Mouse (Mus musculus): Measurements from ENCODE around the gene Gtpbp8. TPM values are rescaled to one million over a fixed set of nuclear protein-coding genes. Genes with fewer than 3 reads are reported as not detected.
A peak's percentile ranks its signal among the peaks of the same experiment; 100 is the strongest.

Gtpbp8 gene
- polyA plus RNA-seq, 1 experiment, result 10.0 TPM

DNA sequence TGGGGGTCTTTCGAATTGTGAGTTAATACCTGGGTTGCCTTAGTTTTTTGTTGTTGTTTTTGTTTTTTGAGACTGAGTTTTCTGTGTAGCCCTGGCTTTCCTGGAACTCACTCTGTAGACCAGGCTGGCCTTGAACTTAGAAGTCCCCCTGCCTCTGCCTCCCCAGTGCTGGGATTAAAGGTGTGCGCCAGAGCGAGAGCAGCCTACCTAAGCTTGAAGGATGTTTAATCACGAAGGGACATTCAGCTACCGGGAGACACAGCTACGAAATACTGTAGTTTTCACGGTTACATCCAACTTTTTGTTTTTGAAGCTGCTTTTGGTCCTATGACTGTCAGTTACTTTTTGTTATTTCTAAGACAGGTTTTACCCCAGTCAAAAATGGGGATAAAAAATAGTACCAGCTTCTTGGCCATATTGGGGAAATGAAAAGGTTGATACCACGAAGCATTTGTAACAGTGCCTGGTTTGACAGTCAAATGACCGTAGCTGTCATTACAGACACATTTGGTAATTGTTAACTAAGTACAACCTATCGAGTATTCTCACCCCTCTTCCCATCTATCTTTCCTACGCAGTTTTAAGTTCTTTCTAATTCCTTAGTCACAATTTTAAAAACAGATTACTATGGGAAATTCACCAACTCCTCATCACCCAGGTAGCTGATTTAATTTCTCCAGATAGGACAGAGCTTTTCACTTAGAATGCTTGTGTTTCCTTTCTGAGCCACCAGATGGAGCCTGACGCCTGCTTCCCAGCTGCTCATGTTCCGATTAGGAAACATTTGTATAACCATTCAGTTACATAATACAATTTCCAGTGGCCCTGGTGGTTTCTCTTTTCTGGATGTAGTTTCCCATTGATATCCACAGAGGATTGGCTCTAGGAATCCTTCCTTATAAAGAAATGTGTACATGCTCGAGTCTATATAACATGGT, 20.6 kb downstream of the Gtpbp8 start:
- DNase-seq (ENCODE audit: low spot score), result no peak

DNA sequence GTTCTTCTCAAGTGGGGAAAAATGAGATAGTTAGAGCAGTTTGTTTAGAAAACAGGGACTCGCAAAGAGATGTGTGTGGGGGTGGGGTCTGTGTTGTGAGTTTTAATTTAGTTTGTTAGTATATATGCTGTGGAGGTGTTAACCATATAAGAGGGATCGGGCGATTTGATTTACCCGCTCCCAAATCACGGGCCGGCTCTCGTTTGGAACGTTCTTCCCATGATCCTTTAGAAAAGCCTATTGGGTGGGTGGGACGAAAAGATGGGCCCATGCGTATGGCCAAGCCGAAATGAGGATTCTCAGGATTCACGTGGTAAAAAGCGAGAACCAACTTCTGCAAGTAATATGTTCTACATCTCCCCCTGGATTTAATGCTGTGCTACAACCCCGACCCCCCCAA, 21.3 kb downstream of the Gtpbp8 start:
- no peak for DNase-seq (ENCODE audit: low spot score)

DNA sequence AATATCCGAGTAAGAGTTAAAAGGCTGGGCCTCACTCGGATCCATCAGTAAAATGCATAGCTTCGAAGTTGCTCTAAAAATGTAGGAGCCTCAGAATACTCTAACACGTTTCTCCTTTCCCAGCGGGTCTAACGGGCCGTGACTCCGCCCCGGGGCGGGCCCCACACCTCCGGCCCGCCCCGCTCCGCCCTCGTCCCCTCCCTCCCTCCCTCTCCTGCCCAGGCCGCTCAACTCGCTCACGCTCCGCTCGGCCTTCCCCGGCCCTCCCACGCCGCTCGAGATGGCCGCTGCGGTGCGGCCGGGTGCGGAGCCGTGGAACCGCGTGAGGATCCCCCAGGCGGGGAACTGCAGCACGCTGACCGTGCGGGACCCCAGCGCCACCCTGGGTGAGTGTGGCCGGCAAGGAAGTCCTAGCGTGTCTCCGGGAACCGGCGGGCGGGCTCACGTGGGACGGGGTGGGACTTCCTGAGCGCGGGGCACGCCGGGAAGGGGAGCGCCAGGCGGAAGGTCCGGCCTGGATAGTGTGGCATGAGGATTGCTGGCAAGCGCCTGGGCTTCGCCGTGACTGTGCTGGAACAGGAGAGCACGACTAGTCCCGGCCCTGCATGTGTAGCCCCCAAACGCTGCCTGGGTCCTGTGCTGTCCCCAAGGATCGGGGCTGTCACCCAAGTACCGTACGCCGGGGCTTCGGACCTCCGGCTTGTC, 21.9 kb downstream of the Gtpbp8 start, which contains the start of gene Nepro:
Gene Nepro (plus strand): TSS at position 219 of the 705 bp plus-strand sequence.
- DNase-seq (ENCODE audit: low spot score), result peak; percentile 99

DNA sequence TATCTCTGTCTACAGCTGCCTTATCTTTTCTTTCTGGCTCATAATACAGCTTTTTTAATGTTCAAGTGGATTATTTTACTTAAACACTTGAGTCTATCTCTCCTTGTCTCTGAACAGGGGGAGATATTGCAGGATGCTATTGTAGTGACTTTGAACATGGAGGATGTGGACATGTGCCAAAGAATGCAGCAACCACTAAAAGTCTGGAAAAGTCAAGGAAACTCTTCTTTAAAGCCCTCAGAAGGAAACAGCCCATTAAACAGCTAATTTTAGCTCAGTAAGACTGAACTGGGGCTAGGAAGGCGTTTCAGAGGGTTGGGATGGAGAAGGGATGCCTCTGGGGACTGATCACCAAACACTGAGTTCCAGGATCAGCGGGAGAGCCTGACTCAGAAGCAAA, 23.5 kb downstream of the Gtpbp8 start:
- DNase-seq (ENCODE audit: low spot score), result no peak

DNA sequence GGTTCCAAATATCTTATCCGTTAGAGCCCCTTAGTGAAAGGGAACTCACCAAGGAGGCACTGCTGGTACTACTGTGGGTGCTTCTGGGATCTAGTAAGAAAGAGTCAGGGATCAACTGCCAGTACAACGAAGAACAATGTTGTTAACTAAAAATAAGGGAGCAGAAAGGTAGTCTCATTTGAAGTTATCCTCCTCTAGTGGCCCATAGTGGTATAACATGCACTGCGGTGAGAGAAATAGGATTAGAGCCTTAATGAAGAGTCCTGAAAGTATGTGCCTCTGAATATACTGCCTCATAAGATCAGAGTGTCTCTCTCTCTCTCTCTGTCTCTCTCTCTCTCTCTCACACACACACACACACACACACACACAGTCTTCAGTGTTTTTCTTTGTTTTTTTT, 25.6 kb downstream of the Gtpbp8 start:
- no peak for DNase-seq (ENCODE audit: low spot score)

DNA sequence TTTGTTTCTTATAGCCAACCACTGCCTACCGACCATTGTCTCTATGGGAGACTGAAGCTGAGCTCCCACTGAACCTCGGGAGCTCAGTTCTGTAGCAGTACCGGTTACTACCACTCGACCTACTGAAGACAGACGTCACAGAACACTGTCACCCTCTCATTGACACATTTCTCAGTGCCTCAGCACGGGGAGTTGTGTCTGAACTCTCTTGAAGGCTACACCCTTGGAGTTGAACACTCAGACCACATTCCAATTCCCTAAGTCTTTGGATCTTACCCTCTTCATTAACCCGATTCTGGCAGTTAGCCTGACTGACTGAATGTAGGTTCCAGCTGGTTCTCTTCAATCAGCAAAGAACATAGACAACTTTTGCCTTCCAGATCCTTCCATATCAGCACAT, 26.8 kb downstream of the Gtpbp8 start:
- no peak for DNase-seq (ENCODE audit: low spot score)

DNA sequence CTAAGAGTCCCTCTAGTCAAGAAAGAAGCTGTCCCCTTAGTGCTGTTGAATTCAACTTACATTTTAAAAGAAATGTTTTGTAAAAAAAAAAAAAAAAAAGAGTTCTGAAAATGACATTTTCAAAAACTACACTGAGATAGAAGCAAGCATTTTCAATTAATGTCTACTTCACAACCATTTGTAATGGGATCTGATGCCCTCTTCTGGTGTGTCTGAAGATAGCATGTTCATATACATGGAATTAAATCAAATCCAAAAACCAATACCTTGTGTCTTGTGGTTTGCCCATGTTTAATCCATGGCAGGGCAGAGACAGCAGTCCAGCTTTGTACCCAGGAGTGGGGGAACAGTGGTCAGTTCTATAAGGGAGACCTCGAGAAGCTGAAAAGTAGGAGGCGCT, 28.3 kb downstream of the Gtpbp8 start:
- no peak for DNase-seq (ENCODE audit: low spot score)

DNA sequence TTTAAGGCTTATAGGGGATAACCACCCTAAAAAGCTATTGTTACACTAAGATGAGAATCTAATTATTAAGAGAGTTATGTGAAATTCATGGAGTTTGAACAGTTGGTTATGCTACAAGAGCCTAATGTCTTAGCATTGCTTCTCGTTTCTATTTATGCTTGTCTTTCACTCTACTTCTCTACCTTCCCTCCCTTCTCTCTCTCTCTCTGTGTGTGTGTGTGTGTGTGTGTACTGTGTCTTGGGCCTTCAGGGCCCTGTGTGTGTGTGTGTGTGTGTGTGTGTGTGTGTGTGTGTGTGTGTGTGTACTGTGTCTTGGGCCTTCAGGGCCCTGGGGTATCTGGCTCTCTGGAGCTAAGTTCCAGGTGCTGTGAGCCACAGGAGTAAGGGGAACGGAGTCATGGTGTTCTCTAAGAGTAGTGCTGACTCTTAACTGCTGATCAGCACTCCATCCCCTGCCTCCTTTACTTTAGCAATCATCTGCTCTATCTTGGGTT, 29.0 kb downstream of the Gtpbp8 start:
- DNase-seq (ENCODE audit: low spot score), result no peak

DNA sequence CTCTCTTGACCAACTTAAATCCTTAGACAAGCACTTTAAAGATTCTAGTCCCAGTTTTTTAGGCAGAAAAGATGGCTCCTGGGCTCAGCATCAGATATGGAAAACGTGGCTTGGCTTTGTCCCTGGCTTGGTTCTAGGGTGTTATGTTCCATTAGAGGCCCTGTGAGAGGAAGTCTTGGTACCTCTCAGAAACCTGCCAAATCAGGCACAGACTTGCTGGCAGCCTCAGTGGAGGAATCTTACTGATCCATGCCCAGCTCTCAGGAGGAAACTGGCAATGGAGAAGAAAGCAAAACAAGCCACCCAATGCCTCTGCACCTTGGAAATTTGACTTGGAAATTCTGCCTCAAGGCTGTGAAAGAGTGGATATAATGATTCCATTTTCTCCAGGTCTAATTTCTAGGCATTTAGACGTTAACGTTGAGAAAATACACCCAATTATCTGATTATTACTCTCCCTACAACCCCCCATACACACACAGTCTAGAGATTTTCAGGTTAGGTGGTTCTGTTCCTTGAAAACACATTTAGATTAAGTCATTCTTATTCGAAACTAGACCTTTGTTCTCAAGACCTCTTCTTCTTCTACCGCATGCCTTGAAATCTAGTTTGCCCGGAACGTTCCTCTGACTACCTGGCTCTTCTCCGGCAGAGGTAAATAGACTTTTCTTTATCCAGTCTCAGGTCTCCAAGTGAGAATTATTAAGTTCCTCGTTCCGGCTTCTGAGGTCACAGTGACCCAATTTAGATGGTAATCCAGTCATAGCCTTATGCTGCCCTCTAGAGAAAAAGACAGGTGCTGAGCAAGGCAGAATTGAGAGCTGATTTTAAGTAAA, 29.6 kb downstream of the Gtpbp8 start:
- no peak for DNase-seq (ENCODE audit: low spot score)

DNA sequence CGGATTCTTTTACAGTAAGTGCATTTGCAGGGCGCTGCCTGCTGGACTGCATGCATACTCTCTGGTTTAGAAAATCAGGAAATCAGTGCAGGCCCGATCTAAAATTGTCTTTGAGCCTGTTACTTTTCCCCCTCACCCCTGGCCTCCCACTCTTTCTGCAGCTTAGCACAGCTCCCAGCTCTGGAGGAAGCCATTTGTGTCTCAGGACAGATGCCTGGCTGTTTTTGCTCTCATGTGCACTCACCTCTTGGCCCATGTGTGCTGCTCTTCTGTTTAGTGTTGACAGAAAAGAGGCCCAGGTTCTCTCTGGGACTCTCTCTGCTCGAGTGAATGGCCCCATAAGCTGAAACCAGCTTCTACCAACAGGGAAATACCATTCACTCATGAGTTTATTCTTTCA, 42.7 kb downstream of the Gtpbp8 start:
- DNase-seq (ENCODE audit: low spot score), result no peak

DNA sequence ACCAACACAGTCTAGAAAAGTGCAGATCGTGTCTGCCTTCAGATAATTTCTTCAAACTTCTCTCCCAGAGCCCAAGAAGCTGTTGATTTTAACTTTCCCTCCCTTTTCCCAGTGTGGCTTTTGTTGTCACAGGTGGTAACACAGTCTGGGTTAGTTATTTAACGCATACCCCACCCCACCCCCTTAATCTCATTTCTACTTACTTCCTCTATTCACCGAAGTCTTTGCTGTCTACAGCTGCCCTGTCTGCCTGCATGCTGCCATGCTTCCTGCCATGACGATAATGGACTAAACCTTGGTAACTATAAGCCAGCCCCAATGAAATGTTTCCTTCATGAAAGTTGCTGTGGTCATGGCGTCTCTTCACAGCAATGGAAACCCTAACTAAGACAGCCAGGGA, 43.9 kb downstream of the Gtpbp8 start:
- DNase-seq (ENCODE audit: low spot score), result no peak

DNA sequence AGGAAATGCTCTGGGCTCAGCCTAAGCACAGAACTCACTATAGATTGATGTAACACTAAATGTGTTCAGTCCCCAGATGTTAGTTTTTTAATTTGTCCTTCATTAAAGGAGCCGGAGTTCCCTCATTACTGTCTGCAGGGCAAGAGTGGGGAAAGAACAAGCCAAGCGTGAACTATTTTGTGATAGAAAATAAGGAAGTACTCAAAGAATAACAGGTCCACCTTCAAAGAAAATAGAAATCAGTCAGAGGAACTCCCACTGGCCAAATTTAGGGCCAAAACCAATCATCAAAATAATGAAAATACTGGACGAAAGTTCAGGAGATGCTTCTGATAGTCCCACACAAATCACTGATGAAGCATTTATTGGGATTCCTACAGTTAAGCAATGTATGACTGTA, 45.0 kb downstream of the Gtpbp8 start:
- no peak for DNase-seq (ENCODE audit: low spot score)

DNA sequence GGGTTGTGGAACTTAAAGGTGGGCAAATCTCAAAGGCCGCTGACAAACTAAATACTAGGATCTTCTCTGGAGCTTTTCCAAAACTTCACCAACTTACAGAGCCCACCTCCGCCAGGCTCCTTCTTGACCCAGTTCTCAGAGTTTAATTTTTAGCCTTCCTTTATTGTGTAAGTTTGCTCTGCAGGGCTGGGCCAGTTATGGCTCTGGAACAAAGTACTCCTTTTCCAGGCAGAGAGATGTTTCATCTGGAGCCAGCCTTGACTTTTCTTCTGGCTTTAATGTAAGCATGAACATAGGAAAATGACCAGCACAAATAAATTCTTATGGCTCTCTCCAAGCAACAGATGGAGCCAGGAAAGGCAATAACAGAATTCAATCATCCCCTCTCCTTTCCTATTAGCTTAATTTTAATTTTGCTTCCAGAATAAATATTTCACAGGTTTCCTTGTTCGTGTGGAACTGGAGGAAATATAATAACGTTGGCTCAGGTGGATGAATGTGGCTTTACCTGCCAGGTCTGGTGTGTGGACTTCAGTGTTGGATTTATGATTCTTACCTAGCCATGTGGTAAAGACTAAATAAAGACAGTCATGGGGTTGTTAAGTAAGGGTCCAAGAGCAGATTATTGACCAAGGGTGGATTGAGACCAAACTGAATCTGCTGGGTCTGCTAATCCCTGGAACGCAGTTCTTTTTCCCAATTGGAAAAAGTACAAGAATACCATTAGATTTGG, 48.5 kb downstream of the Gtpbp8 start:
- no peak for DNase-seq (ENCODE audit: low spot score)

DNA sequence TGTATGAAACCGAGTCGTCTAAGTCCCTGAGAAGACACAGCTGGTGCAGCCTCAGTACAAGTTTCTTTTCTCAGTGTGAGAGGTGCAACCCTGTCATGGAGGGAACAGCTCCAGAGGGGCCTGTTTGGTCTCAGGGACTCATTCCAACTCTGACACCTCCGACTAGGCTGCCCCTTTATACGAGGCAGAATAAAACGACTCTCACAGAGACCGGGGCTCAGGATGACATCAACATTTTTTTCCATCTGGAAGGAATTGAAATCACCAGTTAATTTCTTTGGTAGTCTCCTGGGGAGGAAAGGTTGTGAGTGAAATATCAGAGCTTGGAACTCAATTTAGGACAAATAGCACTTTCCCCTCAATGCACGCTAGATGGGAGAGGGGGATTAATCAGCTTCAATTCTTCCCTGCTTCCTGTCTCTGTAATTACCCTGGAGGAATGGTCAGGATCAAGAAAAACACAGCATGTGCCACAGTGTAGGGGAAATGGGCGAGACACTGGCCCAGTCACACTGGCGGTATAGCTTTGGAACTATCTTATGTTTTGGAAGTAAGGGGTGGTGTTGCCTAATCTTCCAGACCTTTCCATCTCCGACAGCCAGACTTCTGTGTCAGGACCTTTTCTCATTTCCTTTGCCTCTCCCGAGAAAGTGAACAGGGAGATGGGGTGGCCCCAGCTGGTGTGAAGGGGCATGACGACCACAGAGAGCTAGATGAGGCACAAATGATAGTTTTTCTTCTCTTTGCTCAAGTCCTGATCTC, 50.1 kb downstream of the Gtpbp8 start:
- DNase-seq (ENCODE audit: low spot score), result no peak

DNA sequence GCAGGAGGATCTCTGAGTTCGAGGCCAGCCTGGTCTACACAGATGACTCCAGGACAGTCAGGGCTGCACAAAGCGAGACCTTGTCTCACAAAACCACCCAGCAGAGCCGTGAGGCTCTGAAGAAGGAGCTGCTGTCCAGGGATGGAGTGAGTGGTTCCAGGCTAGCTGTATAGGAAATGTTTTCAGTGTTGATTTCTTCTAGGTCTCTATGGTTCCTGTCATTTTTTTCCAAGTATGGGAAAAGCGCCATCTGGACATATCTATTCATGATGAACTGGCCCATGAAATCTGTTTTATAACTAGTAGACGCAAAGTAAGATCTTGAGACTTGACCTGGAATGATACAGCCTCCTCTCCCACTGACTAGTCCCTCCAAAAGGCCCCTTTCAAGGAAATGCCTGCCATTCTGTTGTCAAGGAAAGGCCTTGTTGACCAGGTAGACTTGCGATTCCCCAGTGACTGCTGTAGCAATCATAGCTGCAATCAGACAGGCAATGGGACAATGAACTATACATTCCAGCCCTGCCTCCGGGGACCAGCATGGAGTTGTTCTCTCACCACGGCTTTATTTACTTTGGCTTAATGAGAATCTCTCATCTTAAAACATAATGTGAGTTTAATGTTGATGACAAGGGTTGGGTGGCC, 50.8 kb downstream of the Gtpbp8 start:
- DNase-seq (ENCODE audit: low spot score), result no peak

DNA sequence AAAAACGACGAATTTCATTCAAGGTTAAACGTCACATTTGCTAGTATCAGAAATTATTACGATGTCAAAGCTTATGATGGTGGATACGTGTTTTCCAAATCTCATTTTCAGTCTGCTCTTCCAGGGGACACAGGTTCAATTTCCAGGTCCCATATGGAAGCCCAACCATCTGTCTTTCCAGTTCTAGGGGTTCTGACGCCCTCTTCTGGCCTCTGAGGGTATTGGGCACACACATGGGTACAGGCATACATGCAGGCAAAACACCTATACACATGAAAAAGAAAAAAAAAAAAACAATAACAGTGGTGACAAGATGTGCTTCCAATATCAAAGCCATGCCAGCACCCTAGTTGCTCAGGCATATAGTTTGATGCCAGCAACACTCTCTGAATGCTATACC, 52.5 kb downstream of the Gtpbp8 start:
- DNase-seq (ENCODE audit: low spot score), result no peak

DNA sequence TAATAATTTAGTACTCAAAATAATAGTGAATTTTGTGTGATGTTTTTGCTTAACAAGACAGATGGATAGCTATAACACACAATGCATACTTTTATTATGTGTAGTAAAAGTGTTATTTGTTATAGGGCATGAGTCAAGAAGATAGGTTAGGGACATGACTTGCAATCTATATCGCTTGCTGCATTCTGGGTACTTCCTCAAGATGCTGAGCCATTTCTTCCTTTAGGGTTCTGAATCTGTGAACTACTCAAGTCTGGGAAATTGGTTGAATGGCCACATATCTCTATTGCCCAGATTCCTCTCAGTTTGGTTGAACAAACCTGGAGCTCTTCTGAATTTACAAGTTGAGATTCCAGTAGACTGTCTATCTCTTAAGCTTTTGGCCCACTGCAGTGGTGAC, 53.6 kb downstream of the Gtpbp8 start:
- no peak for DNase-seq (ENCODE audit: low spot score)

DNA sequence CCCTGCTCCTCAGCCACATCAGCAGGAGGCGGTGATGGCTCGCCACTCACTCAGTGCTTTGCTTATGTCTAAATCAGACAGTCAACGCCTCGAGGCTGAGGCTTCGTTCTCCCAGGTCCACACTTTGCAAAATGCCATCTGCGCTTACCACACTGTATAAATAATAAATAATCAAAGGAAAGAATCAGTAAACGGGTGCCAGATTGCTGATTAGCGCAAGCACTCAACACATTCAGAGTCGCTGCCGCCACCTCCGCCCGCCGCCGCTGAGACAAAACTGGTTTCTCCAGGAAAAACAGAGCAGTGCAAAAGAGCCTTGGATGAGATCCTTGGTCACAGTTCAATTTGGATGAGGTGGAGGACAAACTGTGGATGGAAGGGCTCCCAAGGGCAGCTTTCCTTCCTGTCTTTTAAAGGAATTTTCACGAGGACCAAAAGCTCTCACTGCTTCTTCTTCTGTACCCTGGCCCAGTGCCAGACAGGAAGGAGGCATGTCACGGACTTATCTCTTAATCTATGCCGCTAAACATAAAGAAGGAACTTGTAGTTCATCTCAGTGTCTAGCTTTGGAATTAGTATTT, 54.5 kb downstream of the Gtpbp8 start:
- DNase-seq (ENCODE audit: low spot score), result no peak

DNA sequence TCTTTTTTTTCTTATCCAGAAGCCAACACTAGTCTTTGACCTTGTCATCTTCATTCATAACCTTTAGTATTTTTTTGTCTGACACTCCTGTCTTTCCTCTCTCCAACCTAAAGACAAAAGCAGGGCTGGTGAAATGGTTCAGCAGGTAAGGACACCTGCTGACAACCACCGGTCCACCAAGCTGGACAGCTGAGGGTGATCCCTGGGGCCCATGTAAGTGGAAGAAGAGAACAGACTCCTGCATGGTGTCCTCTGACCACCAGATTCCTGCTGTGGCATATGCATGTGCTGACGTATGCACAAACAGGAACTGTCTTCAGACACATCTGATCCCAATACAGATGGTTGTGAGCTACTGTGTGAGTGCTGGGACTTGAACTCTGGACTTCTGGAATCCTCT, 55.1 kb downstream of the Gtpbp8 start:
- DNase-seq (ENCODE audit: low spot score), result no peak

DNA sequence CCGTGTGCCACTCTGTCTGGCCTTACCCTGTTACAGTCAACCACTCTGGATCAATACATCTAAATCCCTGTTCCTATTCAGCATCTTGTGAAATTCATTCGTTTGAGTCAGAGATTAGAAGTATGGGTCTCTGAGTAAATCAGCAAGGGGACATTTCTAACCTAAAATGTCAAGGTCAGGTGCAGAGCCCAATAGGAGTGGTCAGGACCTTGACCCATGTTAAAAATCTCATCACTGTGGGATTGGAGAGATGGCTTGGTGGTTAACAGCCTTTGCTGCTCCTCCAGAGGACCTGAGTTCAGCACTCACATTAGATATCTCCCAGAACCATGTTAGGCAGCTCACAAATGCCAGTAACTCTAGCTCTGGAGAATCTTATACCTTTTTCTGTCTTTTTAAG, 55.7 kb downstream of the Gtpbp8 start:
- DNase-seq (ENCODE audit: low spot score), result no peak

Measured in urinary bladder, adult 2 months (tissue).